Mouse (Mus musculus) ovary, postnatal 14 days (tissue): ENCODE results near the gene Cenpv.
"Not testable (repeated sequence)": the region's sequence is repeated elsewhere in the genome, so short reads cannot be mapped to it uniquely, and the experiment has no call there.

Source experiments
- DNase-seq: peaks from one replicate; pipeline ENCODE4 v3.0.0; 2022; ENCODE audit warnings: low spot score

The Cenpv gene

DNA sequence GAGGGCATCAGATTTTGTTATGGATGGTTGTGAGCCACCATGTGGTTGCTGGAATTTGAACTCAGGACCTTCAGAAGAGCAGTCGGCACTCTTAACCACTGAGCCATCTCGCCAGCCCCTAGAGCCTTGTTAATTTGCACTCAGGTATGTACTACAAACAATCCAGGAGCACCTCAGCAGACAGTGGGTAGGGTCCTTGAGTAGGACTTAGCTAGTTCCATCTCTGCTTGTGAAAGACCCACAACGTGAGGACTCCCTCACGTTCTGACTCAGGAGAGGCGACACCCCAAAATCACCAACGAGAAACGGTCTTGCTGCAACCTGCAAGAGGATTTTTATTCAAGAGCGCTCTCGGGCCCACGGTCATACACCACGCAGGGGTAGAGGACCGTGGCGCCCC is 30.7 kb downstream of the Cenpv start:
- not testable (repeated sequence) for DNase-seq

- no peak for DNase-seq
Observed at GRCm38 (mm10) chr11:62507683-62508082, 31.4 kb downstream of the Cenpv start.

- no peak for DNase-seq
Observed at GRCm38 (mm10) chr11:62500529-62500928, 38.5 kb downstream of the Cenpv start.

GRCm38 (mm10) chr11:62498802-62499201 is 40.3 kb downstream of the Cenpv start:
- no peak for DNase-seq

DNA sequence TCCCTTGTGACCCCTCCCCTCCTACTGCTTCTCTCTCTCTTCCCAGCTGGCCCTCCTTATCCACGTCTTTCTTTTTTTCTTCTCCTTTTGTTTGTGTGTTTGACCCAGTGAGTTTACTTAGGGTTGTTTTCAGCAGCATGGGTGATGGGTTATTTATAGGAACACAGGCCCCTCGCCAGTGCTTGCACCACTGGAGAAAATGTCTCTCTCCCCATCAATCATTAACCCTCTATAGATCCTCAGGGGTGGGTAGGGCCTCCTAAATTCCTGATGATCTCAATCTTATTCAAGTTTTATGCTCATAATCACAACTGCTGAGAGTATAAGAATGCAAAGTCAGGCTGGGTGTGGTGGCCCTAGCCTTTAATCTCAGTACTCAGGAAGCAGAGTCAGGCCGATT is 41.9 kb downstream of the Cenpv start:
- no peak for DNase-seq

- no peak for DNase-seq
Observed at GRCm38 (mm10) chr11:62496151-62496715, 42.8 kb downstream of the Cenpv start.

GRCm38 (mm10) chr11:62495276-62495801 is 43.7 kb downstream of the Cenpv start:
- peak; percentile 31 for DNase-seq

DNA sequence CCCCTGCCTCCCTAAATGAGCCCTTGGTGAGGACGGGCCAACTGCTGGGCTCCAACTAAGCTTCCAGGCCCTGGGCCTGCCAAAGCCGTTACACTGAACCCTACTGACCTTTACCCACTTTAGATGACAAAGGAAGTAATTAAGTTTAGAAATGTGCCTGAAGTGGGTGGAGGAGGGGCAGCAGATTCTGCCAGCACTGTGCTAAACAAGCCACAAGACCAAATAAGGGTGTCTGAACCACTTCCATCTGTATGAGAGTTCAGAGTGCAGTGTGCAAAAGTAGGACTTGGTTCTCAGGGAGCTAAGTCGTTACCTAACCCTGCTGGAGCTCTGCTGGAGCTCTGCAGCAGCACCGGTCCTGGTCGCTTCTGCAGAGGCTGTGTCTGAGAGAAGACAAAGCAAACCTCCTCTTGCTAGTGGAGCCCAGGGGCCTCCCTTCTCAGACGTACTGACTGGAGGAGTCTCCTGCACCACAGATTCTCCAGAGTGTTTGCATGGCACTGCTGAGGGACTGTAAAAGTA is 44.2 kb downstream of the Cenpv start:
- DNase-seq: peak; percentile 43

DNA sequence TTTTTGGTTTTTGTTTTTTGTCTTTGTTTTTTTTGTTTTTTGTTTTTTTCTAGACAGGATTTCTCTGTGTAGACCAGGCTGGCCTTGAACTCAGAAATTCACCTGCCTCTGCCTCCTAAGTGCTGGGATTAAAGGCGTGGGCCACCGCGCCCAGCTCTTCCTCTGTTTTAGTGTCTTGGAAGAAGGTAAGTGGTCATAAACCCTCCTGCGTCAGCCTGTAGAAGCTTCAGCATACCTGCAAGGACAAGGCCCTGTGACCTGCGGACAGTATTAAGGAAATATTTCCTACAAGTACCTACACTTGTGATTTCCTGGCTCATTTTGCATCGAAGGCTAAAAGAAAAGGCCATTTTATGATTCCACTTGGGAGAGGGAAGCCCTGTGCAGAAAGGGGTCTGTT is 45.4 kb downstream of the Cenpv start:
- no peak for DNase-seq

DNA sequence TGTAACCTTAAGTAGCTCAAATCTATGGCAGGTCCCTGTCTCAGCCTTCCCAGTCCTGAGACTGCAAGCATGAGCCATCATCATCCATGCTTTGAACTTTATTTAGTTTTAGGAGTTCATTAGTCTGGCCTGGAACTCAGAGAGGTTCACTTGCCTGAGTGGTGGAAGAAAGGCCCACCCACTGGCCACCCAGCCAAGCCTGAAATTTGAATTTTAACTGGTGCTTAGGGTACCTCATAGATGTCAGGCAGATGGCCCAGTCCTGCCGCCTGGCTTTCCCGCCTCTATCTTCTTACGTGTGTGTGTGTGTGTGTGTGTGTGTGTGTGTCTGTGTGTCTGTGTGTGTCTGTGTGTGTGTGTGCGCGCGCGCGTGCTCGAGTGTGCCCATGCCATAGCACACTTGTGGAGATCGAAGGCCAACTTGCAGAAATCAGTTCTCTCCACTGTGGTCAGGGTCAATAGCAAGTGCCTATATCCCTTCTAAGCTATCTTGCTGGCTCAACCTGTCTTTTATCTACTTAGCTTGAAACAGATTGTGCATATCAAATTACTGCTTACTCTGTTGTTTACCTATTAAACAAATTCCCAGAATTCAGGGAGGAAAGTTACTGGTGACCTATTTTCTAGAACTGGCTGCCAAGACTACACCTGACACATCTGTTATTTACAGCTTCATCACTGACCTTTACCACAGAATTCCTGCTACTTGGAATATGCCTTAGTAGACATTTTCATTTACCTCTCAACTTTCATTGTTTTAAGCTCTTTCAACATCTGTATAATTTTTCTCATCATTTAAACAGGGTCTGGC is 51.3 kb downstream of the Cenpv start:
- no peak for DNase-seq

- no peak for DNase-seq
Observed at GRCm38 (mm10) chr11:62486949-62487348, 52.1 kb downstream of the Cenpv start.

DNA sequence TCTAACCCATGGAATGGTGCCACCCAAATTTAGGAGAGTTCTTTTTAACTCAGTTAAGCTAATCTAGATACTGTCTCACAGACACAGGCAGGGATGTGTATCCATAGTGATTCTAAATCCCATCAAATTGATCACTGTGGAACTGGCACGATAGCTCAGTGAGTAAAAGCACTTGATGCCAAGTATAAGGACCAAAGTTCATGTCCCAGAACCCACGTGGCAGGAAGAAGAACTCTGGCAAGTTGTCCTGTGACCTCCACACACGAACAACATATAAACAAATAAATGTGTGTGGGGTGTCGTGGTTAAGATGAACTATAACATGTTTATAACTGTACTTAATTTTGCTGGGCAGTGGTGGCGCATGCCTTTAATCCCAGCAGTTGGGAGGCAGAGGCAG is 59.5 kb downstream of the Cenpv start:
- no peak for DNase-seq

- no peak for DNase-seq
Observed at GRCm38 (mm10) chr11:62478931-62479330, 60.1 kb downstream of the Cenpv start.

DNA sequence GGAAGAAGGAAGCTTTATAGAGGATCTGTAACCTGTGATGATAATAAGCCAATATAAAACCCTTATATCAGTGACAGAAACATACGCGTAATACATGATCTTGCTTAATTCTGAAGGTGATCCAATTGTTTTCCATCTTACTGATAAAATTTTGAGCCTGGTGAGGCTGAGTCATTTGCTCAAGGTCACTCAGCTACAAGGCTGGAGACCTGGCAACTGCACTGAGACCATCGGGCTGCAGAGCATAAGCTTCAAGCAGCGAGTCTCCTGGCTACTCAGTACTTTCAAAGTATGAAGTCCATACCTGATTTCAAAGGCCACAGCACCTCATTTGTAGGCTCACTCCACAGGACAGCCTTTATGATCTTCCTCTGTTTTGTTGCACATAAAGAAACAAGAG is 62.9 kb downstream of the Cenpv start:
- DNase-seq: no peak
